Mouse (Mus musculus) ES-Bruce4 (cell line): ENCODE measurements around the gene Lrrc52. TPM values are rescaled to one million over a fixed set of nuclear protein-coding genes. Genes with fewer than 3 reads are reported as not detected.

Experiments
- H3K27ac ChIP-seq: 2 replicates; pipeline ENCODE4 v1.5.1; 2012; ENCODE audit warnings: low read length, inconsistent platforms; ENCODE audit not compliant: insufficient read depth
- H3K27me3 ChIP-seq: 2 replicates; pipeline ENCODE4 v1.6.1; 2012; ENCODE audit warnings: mild to moderate bottlenecking, low read length, inconsistent platforms; ENCODE audit not compliant: control insufficient read depth, poor library complexity, insufficient read depth, severe bottlenecking
- H3K36me3 ChIP-seq: 2 replicates; pipeline ENCODE4 v1.6.1; 2012; ENCODE audit warnings: inconsistent platforms, mild to moderate bottlenecking, low read length, moderate library complexity; ENCODE audit not compliant: control insufficient read depth, poor library complexity, insufficient read depth, severe bottlenecking
- H3K4me1 ChIP-seq: one replicate; pipeline ENCODE4 v1.8.1; 2011; ENCODE audit warnings: low read length; ENCODE audit not compliant: control insufficient read depth, insufficient read depth
- H3K4me3 ChIP-seq: 2 replicates; pipeline ENCODE4 v1.5.1; 2011; ENCODE audit warnings: low read depth, mild to moderate bottlenecking, low read length
- H3K9ac ChIP-seq: 2 replicates; pipeline ENCODE4 v1.6.1; 2012; ENCODE audit warnings: low read depth, mild to moderate bottlenecking, inconsistent platforms; ENCODE audit not compliant: poor library complexity, severe bottlenecking
- H3K9me3 ChIP-seq: replicated peaks from 2 replicates; pipeline ENCODE4 v1.6.1; 2012; ENCODE audit warnings: mild to moderate bottlenecking, low read length, inconsistent platforms; ENCODE audit not compliant: control insufficient read depth, poor library complexity, insufficient read depth, severe bottlenecking
- CTCF ChIP-seq: IDR thresholded peaks from one replicate; pipeline ENCODE4 v1.8.1; 2011; ENCODE audit warnings: low read depth, low read length
- EP300 ChIP-seq: IDR thresholded peaks from 2 replicates; pipeline ENCODE4 v1.6.1; 2011; ENCODE audit warnings: low read depth, low read length; ENCODE audit not compliant: insufficient read depth
- POLR2A ChIP-seq: IDR thresholded peaks from one replicate; pipeline ENCODE4 v1.8.1; 2011; ENCODE audit warnings: low read length; ENCODE audit not compliant: insufficient read depth
- polyA plus RNA-seq: library from polyadenylated mRNA; stranded (reverse); fragments of >200 nt; gene quantifications from 2 replicates; pipeline ENCODE4 v1.2.4, GENCODE M21; 2011; ENCODE audit warnings: low read depth; ENCODE audit not compliant: missing spikeins, insufficient read depth, insufficient read length

The Lrrc52 gene
- polyA plus RNA-seq, 1 experiment: not detected

DNA sequence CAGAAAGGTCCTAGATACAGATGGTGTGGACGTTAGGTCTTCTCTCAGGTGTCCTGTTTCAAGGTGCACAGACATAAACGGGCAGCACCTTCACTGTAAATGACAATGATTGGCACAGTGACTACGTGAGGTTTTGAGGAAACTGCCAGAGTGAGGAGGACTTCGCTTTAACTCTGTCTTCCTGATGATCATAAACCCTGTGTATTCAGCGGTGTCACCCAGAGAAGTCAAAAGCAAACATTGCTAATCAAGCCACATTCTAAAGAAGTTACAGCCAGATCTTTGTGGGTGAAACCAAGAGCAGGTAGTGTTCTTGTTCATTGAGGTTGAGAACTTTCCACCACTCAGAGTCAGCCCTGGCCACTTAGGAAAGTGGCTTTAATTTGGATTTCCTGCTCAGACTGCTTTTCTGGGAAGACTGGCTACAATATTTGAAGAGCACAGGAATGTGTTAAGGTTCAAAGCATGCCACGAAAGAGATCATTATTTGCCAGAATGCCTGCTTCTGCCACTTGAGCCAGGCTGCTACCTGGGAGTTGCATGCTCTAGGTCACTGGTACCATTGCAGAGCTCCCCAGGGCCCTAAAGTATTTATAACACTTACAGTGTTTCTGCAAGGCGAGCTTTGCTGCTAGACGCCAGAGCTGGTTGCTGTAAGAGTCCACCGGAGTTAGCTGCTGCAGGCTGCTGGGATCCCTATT, 35.5 kb downstream of the Lrrc52 start:
- Histone ChIP-seq H3K9ac (no peak overlapping the region), H3K4me3 (no peak overlapping the region), H3K9me3 (no peaks in the 10 kb centered on the region), H3K4me1 (no peaks in the 10 kb centered on the region), H3K27ac (no peak overlapping the region), H3K36me3 (no peaks in the 10 kb centered on the region), H3K27me3 (no peaks in the 10 kb centered on the region)
- TF ChIP-seq EP300: no peak
- TF ChIP-seq POLR2A: no peak
- no peak for TF ChIP-seq CTCF

DNA sequence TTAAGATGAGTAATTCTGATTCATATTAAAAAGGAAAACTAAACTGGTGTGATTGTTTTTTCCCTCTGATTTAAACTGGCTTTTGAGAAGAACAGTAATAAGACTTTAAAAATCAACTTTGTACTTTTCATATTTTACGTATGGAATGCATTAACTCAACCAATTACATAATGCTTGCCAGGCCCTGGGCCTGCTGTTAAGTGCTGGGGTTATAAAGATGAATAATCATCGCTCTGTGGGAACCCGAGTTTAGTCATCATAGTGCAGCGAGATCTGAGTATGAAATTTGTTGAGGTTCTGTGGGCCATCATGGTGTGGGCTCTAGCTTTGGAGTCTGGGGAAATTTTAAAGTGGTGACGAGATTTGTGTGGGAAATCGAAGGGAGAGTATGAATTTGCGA, 39.9 kb downstream of the Lrrc52 start:
- Histone ChIP-seq H3K4me3 (no peak overlapping the region), H3K36me3 (no peaks in the 10 kb centered on the region), H3K4me1 (no peaks in the 10 kb centered on the region), H3K9ac (no peak overlapping the region), H3K27ac (no peak overlapping the region), H3K27me3 (no peaks in the 10 kb centered on the region), H3K9me3 (no peaks in the 10 kb centered on the region)
- TF ChIP-seq CTCF: no peak
- no peak for TF ChIP-seq POLR2A
- TF ChIP-seq EP300: no peak

- Histone ChIP-seq H3K9ac (no peak overlapping the region), H3K9me3 (no peaks in the 10 kb centered on the region), H3K4me1 (no peaks in the 10 kb centered on the region), H3K27ac (no peak overlapping the region), H3K27me3 (no peaks in the 10 kb centered on the region; the same call in 1 of the 2 replicates), H3K4me3 (no peak overlapping the region), H3K36me3 (no peaks in the 10 kb centered on the region)
- no peak for TF ChIP-seq CTCF
- TF ChIP-seq EP300: no peak
Measured at GRCm38 (mm10) chr1:167425572-167425971, 41.0 kb downstream of the Lrrc52 start.

- Histone ChIP-seq H3K9me3 (no peaks in the 10 kb centered on the region), H3K36me3 (no peaks in the 10 kb centered on the region), H3K9ac (no peak overlapping the region), H3K4me1 (no peaks in the 10 kb centered on the region), H3K4me3 (no peak overlapping the region), H3K27ac (no peak overlapping the region), H3K27me3 (no peaks in the 10 kb centered on the region; the same call in 1 of the 2 replicates)
- no peak for TF ChIP-seq POLR2A
Measured at GRCm38 (mm10) chr1:167422501-167423240, 43.9 kb downstream of the Lrrc52 start.

DNA sequence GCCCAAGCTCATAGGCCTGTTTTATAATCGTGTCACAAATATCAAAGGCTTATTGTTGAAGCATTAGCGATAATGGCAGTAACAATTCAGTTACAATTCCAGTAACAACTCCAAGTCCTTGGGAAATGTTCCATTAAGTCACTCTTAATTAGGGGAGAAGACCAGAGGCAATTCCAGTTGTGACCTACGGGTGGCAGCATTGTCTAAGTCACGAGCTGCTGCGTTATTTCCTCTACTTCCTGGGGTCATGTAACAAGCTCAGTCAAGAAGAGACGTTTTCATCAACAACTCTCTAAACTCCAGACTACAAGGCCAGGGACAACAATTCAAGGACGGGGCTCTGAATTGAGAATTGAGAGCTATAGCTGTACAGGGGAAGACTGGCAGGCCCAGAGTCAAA, 51.7 kb downstream of the Lrrc52 start:
- Histone ChIP-seq H3K36me3 (no peaks in the 10 kb centered on the region), H3K27me3 (no peaks in the 10 kb centered on the region), H3K9ac (no peak overlapping the region), H3K4me3 (no peak overlapping the region), H3K4me1 (no peaks in the 10 kb centered on the region), H3K27ac (no peak overlapping the region), H3K9me3 (no peaks in the 10 kb centered on the region)
- TF ChIP-seq POLR2A: no peak
- TF ChIP-seq EP300: no peak
- peak; percentile 52 for TF ChIP-seq CTCF

GRCm38 (mm10) chr1:167411991-167412715, 54.4 kb downstream of the Lrrc52 start:
- no peak for TF ChIP-seq POLR2A
- no peak for TF ChIP-seq CTCF
- TF ChIP-seq EP300: no peak
- no peak overlapping the region for H3K9ac ChIP-seq

More at GRCm38 (mm10) chr1:167411991-167412715, 54.4 kb downstream of the Lrrc52 start:
- Histone ChIP-seq H3K4me1 (no peaks in the 10 kb centered on the region), H3K27ac (no peak overlapping the region), H3K36me3 (no peaks in the 10 kb centered on the region), H3K9me3 (no peaks in the 10 kb centered on the region), H3K4me3 (no peak overlapping the region), H3K27me3 (peaks cover 1% of the 10 kb centered on the region; the same call in 1 of the 2 replicates)
